Mouse (Mus musculus) ovary, adult 18-20 months (tissue): ENCODE data around the gene Wdr63.

Experiments
- DNase-seq: peaks from one replicate; pipeline ENCODE4 v3.0.0; 2022; ENCODE audit warnings: low spot score, mixed read lengths

Gene Wdr63

GRCm38 (mm10) chr3:146107921-146108571 lies at the start of gene Wdr63:
Gene Wdr63 (minus strand): TSS chr3:146108130.
- peak; percentile 58 for DNase-seq

GRCm38 (mm10) chr3:146156811-146157210 lies 48.9 kb upstream of the Wdr63 start:
- DNase-seq: no peak

GRCm38 (mm10) chr3:146155628-146156576 lies 48.0 kb upstream of the Wdr63 start:
- no peak for DNase-seq

- no peak for DNase-seq
Observed at GRCm38 (mm10) chr3:146153862-146154611, 46.1 kb upstream of the Wdr63 start.

GRCm38 (mm10) chr3:146152913-146153312 lies 45.0 kb upstream of the Wdr63 start:
- no peak for DNase-seq

GRCm38 (mm10) chr3:146152348-146152747 lies 44.4 kb upstream of the Wdr63 start:
- no peak for DNase-seq

GRCm38 (mm10) chr3:146151755-146152154 lies 43.8 kb upstream of the Wdr63 start:
- DNase-seq: no peak

GRCm38 (mm10) chr3:146151328-146151727 lies 43.4 kb upstream of the Wdr63 start:
- no peak for DNase-seq

- no peak for DNase-seq
Observed at GRCm38 (mm10) chr3:146150560-146150959, 42.6 kb upstream of the Wdr63 start.

GRCm38 (mm10) chr3:146150058-146150400 lies 42.1 kb upstream of the Wdr63 start:
- DNase-seq: no peak

- DNase-seq: no peak
Observed at GRCm38 (mm10) chr3:146149156-146150057, 41.5 kb upstream of the Wdr63 start, which contains the start of gene Mcoln2. Gene Mcoln2 (plus strand): TSS chr3:146149833.

GRCm38 (mm10) chr3:146146131-146146530 lies 38.2 kb upstream of the Wdr63 start:
- DNase-seq: no peak

- no peak for DNase-seq
Observed at GRCm38 (mm10) chr3:146145501-146145900, 37.6 kb upstream of the Wdr63 start.

GRCm38 (mm10) chr3:146142523-146142922 lies 34.6 kb upstream of the Wdr63 start:
- no peak for DNase-seq

- no peak for DNase-seq
Observed at GRCm38 (mm10) chr3:146140276-146140675, 32.3 kb upstream of the Wdr63 start.

GRCm38 (mm10) chr3:146136422-146136821 lies 28.5 kb upstream of the Wdr63 start:
- DNase-seq: no peak

GRCm38 (mm10) chr3:146135417-146135816 lies 27.5 kb upstream of the Wdr63 start:
- no peak for DNase-seq

- no peak for DNase-seq
Observed at GRCm38 (mm10) chr3:146134834-146135233, 26.9 kb upstream of the Wdr63 start.

GRCm38 (mm10) chr3:146127205-146127604 lies 19.3 kb upstream of the Wdr63 start:
- DNase-seq: no peak

GRCm38 (mm10) chr3:146123464-146123825 lies 15.5 kb upstream of the Wdr63 start:
- no peak for DNase-seq

- no peak for DNase-seq
Observed at GRCm38 (mm10) chr3:146122807-146123463, 15.0 kb upstream of the Wdr63 start.
